Mouse (Mus musculus) kidney, embryonic 16.5 days (tissue): ENCODE measurements around the gene Mbd3. TPM values are rescaled to one million over a fixed set of nuclear protein-coding genes. Genes with fewer than 3 reads are reported as not detected.

Experiments used
- ATAC-seq: fragments of 200-750 bp; cut with Nextera tagmentation; 2 replicates; pipeline ENCODE4 v1.8.0; 2017; ENCODE audit warnings: moderate TSS enrichment; ENCODE audit not compliant: low FRiP score, low TSS enrichment
- H3K27ac ChIP-seq: fragments of 300-500 bp; sonication (generic); 2 replicates; pipeline ENCODE4 v1.5.1; 2014; ENCODE audit warnings: low read length
- H3K27me3 ChIP-seq: fragments of 300-500 bp; sonication (generic); 2 replicates; pipeline ENCODE4 v1.6.1; 2014; ENCODE audit warnings: low read length, control low read depth, mixed read lengths; ENCODE audit not compliant: insufficient read depth
- H3K36me3 ChIP-seq: fragments of 300-500 bp; sonication (generic); 2 replicates; pipeline ENCODE4 v1.6.1; 2014; ENCODE audit warnings: low read length, control low read depth, mixed read lengths; ENCODE audit not compliant: insufficient read depth
- H3K4me1 ChIP-seq: fragments of 300-500 bp; sonication (generic); 2 replicates; pipeline ENCODE4 v1.6.1; 2014; ENCODE audit warnings: low read length, control low read depth, mixed read lengths; ENCODE audit not compliant: insufficient read depth
- H3K4me2 ChIP-seq: fragments of 300-500 bp; sonication (generic); replicated peaks from 2 replicates; pipeline ENCODE4 v1.6.1; 2014; ENCODE audit warnings: low read depth, low read length
- H3K4me3 ChIP-seq: fragments of 300-500 bp; sonication (generic); 2 replicates; pipeline ENCODE4 v1.5.1; 2014; ENCODE audit warnings: mild to moderate bottlenecking, low read length
- H3K9ac ChIP-seq: fragments of 300-500 bp; sonication (generic); replicated peaks from 2 replicates; pipeline ENCODE4 v1.6.1; 2014; ENCODE audit warnings: low read length
- H3K9me3 ChIP-seq: fragments of 300-500 bp; sonication (generic); 2 replicates; pipeline ENCODE4 v1.6.1; 2016; ENCODE audit warnings: low read length, control low read depth
- WGBS: fragments of 180-500 bp; shearing (Covaris S2); extraction: QIAGEN DNeasy Blood & Tissue Kit; methylation state at CpG from one replicate; pipeline ENCODE4 v1.1.7; 2014; 5-methylcytosine and 5-hydroxymethylcytosine counted together
- polyA plus RNA-seq: library from polyadenylated mRNA; unstranded; fragments of >200 nt; fragmentation: Nextera tagmentation; extraction: Ambion mirVana; gene quantifications from 2 replicates; pipeline ENCODE4 v1.2.1, GENCODE M21; 2015

Gene Mbd3
- polyA plus RNA-seq, 1 experiment from 2014 or later: 277 TPM

GRCm38 (mm10) chr10:80415566-80415965, 16.2 kb upstream of the Mbd3 start:
- H3K27me3 ChIP-seq: no peaks in the 10 kb centered on the region
- H3K27ac ChIP-seq: no peak overlapping the region
- no peak overlapping the region for H3K9ac ChIP-seq
- peaks cover 4% of the 10 kb centered on the region; the same call in 1 of the 2 replicates for H3K4me1 ChIP-seq
- H3K36me3 ChIP-seq: peaks cover 100% of the 10 kb centered on the region
- ATAC-seq: no peak
- H3K4me3 ChIP-seq: no peak overlapping the region
- 91% methylated on average over 7 of the region's 7 CpGs for WGBS
- no peak overlapping the region for H3K4me2 ChIP-seq
- H3K9me3 ChIP-seq: no peaks in the 10 kb centered on the region

DNA sequence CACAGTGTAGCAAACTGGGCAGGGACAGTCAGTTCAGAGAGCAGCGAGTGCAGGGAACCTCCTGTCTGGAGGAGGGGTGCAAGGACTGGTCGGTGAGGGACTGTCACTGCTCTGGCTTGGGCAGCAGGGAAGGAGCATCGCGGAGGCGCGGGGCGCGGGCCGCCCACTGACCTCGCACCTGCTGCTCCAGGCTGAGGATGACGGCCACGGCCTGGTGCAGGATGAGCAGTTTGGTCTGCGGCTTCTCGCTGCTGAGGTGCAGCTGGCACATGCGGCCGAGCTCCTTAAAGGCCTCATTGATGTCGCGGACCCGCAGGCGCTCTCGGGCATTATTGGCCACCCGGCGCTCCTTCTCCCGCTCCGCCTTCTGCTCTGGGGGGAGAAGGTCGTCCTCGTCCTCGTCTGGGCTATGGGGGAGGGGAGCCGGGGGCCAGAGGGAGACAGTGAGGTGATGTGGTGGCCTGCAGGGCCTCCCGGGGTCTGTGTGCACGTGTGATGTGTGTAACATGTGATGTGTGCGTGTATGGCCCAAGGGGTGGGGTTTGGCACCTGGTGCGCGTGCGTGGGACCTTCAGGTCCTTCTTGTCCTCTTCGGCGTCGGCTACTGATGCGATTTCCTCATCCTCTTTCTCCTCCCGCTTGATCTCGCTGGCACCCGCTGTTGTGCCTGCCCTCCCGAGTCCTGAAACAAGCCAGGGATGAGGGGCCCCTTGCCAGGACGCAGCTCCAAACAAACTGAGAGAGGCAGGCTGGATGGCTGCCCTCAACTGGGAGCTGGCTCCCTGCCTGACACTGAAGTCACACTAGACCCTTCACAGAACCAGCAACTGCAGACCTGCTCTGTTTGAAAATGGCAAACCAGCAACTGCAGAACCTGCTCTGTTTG, 13.5 kb upstream of the Mbd3 start:
- Histone ChIP-seq H3K9ac (no peak overlapping the region), H3K27me3 (no peaks in the 10 kb centered on the region), H3K4me1 (peaks cover 3% of the 10 kb centered on the region; the same call in 1 of the 2 replicates), H3K36me3 (peaks cover 91% of the 10 kb centered on the region), H3K4me2 (no peak overlapping the region), H3K27ac (no peak overlapping the region), H3K9me3 (no peaks in the 10 kb centered on the region), H3K4me3 (no peak overlapping the region)
- ATAC-seq: no peak
- 86% methylated on average over 37 of the region's 44 CpGs for WGBS

DNA sequence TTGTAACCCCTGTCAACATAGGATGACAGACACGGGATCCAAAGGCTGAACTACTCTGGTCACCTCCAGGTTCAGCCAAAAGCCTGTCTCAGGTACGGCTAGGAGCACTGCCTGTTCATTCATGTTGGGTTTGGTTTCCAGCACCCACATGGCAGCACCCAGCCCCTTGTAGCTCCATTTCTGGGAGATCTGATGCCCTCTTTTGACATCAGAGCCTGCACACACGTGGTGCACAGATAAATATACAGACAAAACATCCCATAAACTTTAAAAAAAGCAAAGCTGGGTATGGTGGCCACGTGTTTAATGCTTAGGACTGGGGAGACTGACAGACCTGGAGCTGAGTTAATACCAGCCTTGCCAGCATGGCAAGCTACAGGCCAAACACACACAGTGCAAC, 8.6 kb upstream of the Mbd3 start:
- H3K4me3 ChIP-seq: no peak overlapping the region
- peaks cover 23% of the 10 kb centered on the region for H3K4me1 ChIP-seq
- WGBS: 40% methylated on average over 4 of the region's 4 CpGs
- H3K27me3 ChIP-seq: no peaks in the 10 kb centered on the region
- peaks cover 55% of the 10 kb centered on the region for H3K36me3 ChIP-seq
- no peak for ATAC-seq
- H3K9me3 ChIP-seq: no peaks in the 10 kb centered on the region; the same call in 1 of the 2 replicates
- no peak overlapping the region; the same call in 1 of the 2 replicates for H3K9ac ChIP-seq
- H3K4me2 ChIP-seq: no peak overlapping the region
- peak overlapping the region; percentile 90; the same call in 1 of the 2 replicates for H3K27ac ChIP-seq

DNA sequence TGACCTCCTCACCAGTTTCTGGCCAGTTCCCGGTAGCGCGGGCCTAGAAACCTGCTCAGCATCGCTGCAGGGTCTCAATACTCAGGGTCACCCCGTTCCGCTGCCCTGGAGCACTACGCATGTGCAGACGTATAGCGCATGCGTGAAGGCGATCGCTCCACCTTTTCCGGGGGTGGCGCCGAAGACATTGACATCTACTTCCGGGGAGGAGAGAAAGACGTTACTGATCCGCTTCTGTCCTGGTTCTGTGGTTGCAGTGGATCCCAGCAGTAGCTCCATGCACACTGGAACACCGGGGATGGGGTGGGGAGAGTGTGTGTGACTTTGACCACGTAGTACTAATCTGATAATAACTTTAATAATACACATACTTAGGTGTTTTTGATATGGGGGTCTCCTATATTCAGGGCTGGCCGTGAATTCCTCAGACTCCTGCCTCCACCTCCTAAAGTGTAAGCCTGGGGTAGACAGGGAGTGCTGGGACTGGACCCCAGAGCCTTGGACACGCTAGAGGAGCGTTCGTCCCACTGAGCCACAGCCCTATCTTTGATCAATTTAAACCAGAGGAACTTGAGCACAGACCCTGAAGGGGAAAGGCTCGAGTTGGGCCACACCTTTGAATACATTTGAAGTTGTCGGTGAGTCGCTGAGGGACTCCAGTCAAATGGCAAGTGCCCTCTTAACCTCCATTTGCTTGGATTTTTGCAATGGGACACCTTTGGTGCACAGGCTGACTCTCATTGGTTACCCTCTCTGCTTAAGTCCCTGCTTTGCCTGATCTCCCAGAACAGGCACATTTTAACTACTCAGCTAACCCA, 7.5 kb upstream of the Mbd3 start, which contains the start of gene Uqcr11:
TSS of gene Uqcr11 (minus strand) at position 147 of the 818 bp plus-strand sequence.
- Histone ChIP-seq H3K4me1 (peaks cover 23% of the 10 kb centered on the region), H3K36me3 (peaks cover 55% of the 10 kb centered on the region), H3K27me3 (no peaks in the 10 kb centered on the region), H3K4me3 (peak within 1 kb of the TSS; percentile 94), H3K4me2 (peak within 1 kb of the TSS; percentile 83), H3K9ac (peak within 1 kb of the TSS; percentile 90), H3K9me3 (no peaks in the 10 kb centered on the region; the same call in 1 of the 2 replicates), H3K27ac (peak within 1 kb of the TSS; percentile 90)
- ATAC-seq: peak; percentile 76
- under 1% methylated on average over 27 of the region's 27 CpGs for WGBS

DNA sequence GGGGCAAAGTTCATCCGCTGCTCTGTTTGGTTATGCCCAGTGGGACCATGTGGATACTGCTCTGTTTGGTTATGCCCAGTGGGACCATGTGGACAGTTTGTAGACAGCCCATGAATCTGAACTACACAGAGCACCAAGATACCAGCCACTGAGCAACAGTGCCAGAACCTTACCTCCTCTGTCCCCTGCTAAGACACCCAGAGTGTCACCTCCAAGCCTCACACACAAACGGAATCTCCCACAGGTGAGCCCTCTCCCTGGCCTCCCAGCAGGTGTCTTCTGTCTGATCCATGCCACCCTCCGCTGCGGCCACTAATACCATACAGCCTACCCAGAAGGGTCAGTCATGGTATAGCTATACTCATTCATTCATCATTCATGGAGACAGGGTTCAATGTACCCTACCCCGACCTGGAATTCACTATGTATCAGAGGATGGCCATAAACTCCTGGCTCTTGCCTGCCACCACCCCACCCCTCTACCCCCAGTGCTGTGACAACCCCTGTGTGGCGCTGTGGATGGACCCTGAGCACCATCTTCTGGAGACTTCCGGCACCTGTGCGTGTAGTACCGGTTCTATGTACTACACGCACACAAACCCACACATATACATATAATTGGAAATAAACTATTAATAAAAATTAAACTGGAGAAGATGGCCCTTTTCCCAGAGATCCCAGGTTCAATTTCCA, 6.3 kb upstream of the Mbd3 start:
- no peak for ATAC-seq
- peaks cover 50% of the 10 kb centered on the region for H3K36me3 ChIP-seq

GRCm38 (mm10) chr10:80403044-80403692, 3.8 kb upstream of the Mbd3 start:
- no peaks in the 10 kb centered on the region for H3K27me3 ChIP-seq
- no peaks in the 10 kb centered on the region; the same call in 1 of the 2 replicates for H3K9me3 ChIP-seq
- H3K4me1 ChIP-seq: peaks cover 35% of the 10 kb centered on the region
- no peak overlapping the region for H3K9ac ChIP-seq
- H3K4me2 ChIP-seq: no peak overlapping the region
- H3K36me3 ChIP-seq: peaks cover 31% of the 10 kb centered on the region
- H3K27ac ChIP-seq: no peak overlapping the region
- H3K4me3 ChIP-seq: no peak overlapping the region
- WGBS: 91% methylated on average over 4 of the region's 4 CpGs
- no peak for ATAC-seq

More for the DNA sequence above, 6.3 kb upstream of the Mbd3 start:
- H3K4me1 ChIP-seq: peaks cover 27% of the 10 kb centered on the region
- no peak overlapping the region for H3K27ac ChIP-seq
- 52% methylated on average over 10 of the region's 10 CpGs for WGBS
- H3K9ac ChIP-seq: peak overlapping the region; percentile 90
- peak overlapping the region; percentile 94 for H3K4me3 ChIP-seq
- no peaks in the 10 kb centered on the region for H3K27me3 ChIP-seq
- no peaks in the 10 kb centered on the region; the same call in 1 of the 2 replicates for H3K9me3 ChIP-seq
- peak overlapping the region; percentile 83 for H3K4me2 ChIP-seq

- peak overlapping the region; percentile 100 for H3K27ac ChIP-seq
- H3K36me3 ChIP-seq: peaks cover 33% of the 10 kb centered on the region
- peak overlapping the region; percentile 60 for H3K4me2 ChIP-seq
- no peaks in the 10 kb centered on the region; the same call in 1 of the 2 replicates for H3K9me3 ChIP-seq
- WGBS: 79% methylated on average over 4 of the region's 4 CpGs
- no peak overlapping the region for H3K4me3 ChIP-seq
- ATAC-seq: no peak
- H3K9ac ChIP-seq: peak overlapping the region; percentile 65
- H3K27me3 ChIP-seq: no peaks in the 10 kb centered on the region
- H3K4me1 ChIP-seq: peaks cover 35% of the 10 kb centered on the region
Measured at GRCm38 (mm10) chr10:80400704-80401161, 1.4 kb upstream of the Mbd3 start.

- Histone ChIP-seq H3K27me3 (no peaks in the 10 kb centered on the region), H3K4me3 (peak overlapping the region; percentile 77), H3K27ac (peak overlapping the region; percentile 100), H3K4me2 (peak overlapping the region; percentile 60), H3K36me3 (peaks cover 39% of the 10 kb centered on the region), H3K9me3 (no peaks in the 10 kb centered on the region; the same call in 1 of the 2 replicates), H3K9ac (peak overlapping the region; percentile 65), H3K4me1 (peaks cover 29% of the 10 kb centered on the region)
- no peak for ATAC-seq
- 14% methylated on average over 17 of the region's 17 CpGs for WGBS
Measured at GRCm38 (mm10) chr10:80399973-80400703, 788 bp upstream of the Mbd3 start.
